Comparison of ENCODE assay signal across 10 mouse cellular contexts in the genomic region with DNA sequence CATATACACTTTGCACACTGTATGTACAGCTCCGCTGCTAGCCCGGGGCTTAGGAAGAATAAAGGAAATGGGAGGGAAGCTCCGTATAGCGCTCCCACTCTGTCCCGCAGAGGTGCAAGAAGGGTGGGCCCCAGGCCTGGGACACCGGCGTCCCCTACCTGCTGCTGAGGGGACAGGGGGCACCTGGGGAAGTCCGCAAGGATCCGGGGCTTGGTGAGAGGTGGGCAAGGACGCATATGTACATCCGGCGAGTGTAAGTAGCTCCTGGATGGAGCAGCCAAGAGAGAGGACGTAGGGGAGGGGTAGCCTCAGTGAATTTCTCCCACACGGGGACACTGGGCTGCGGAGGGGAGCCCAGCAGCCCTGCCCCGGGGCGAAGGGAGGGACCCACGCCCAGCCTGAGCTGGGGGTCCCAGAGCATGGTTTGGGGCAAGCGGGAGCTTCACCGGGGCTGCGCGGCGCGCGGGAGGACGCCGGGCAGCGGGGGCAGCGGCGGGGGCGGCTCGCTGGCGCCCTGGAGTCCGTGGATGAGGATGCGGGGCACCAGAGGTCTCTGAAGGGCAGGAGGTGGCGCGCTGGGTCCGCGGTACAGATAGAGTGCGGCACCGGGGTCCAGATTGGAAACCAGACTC. TPM values are rescaled to one million over a fixed set of nuclear protein-coding genes. Genes with fewer than 3 reads are reported as not detected.
DNase-seq lines count a peak whose midpoint lies in the region; ATAC-seq lines count a peak whose summit lies in the region.
"Had no signal": no experiment of that assay in that cellular context is flagged by ENCODE, and none has a peak within 500 bp of the region (broad histone marks: within the 10 kb centered on the region; RNA-seq: fewer than 3 reads in every experiment).

No protein-coding gene starts in this region.

- H3K4me1 ChIP-seq in kidney, embryonic 15.5 days: peaks cover 29% of the 10 kb centered on the region
- peaks cover 63% of the 10 kb centered on the region for H3K4me1 ChIP-seq in forebrain, embryonic 12.5 days
- peaks cover 13% of the 10 kb centered on the region for H3K4me1 ChIP-seq in intestine, embryonic 15.5 days (replicated peaks)
- H3K4me1 ChIP-seq in neural tube, embryonic 11.5 days (ENCODE audit: control insufficient read depth, insufficient read depth, low read length): peaks cover 28% of the 10 kb centered on the region

- H3K36me3 ChIP-seq in kidney, embryonic 15.5 days: peaks cover 16% of the 10 kb centered on the region
- H3K36me3 ChIP-seq in forebrain, embryonic 12.5 days (replicated peaks): peaks cover 13% of the 10 kb centered on the region
- no peaks in the 10 kb centered on the region for H3K36me3 ChIP-seq in intestine, embryonic 15.5 days
- no peaks in the 10 kb centered on the region for H3K36me3 ChIP-seq in neural tube, embryonic 11.5 days (ENCODE audit: control insufficient read depth, insufficient read depth, low read length)

- no peaks in the 10 kb centered on the region for H3K9me3 ChIP-seq in kidney, embryonic 15.5 days (replicated peaks)
- H3K9me3 ChIP-seq in forebrain, embryonic 12.5 days: no peaks in the 10 kb centered on the region
- H3K9me3 ChIP-seq in intestine, embryonic 15.5 days: no peaks in the 10 kb centered on the region
- no peaks in the 10 kb centered on the region for H3K9me3 ChIP-seq in neural tube, embryonic 11.5 days (ENCODE audit: control insufficient read depth, low read length)

- DNase-seq in kidney, adult 8-10 months: no peak
- no peak for DNase-seq in neural tube, embryonic 11.5 days (ENCODE audit: low spot score)
- no peak for DNase-seq in frontal cortex, postnatal 25 days (ENCODE audit: low spot score in 2 of 2)
- no peak for DNase-seq in right cerebral cortex, postnatal 14 days

- no peak overlapping the region for H3K27ac ChIP-seq in kidney, embryonic 15.5 days
- no peak overlapping the region for H3K27ac ChIP-seq in forebrain, embryonic 12.5 days
- H3K27ac ChIP-seq in intestine, embryonic 15.5 days: no peak overlapping the region
- peak overlapping the region; percentile 44; the same call in 1 of the 2 replicates for H3K27ac ChIP-seq in neural tube, embryonic 11.5 days (ENCODE audit: low read depth, low read length)
- H3K27ac ChIP-seq: liver, embryonic 14.5 days had no signal

- WGBS in kidney, embryonic 15.5 days: under 1% methylated on average over 41 of the region's 41 CpGs
- under 1% methylated on average over 41 of the region's 41 CpGs for WGBS in forebrain, embryonic 12.5 days
- WGBS in intestine, embryonic 15.5 days: 1% methylated on average over 41 of the region's 41 CpGs
- WGBS in neural tube, embryonic 11.5 days: under 1% methylated on average over 41 of the region's 41 CpGs

- H3K27me3 ChIP-seq in kidney, embryonic 15.5 days: peaks cover 86% of the 10 kb centered on the region
- peaks cover 100% of the 10 kb centered on the region for H3K27me3 ChIP-seq in forebrain, embryonic 12.5 days
- H3K27me3 ChIP-seq in intestine, embryonic 15.5 days (replicated peaks): peaks cover 76% of the 10 kb centered on the region
- H3K27me3 ChIP-seq in neural tube, embryonic 11.5 days (ENCODE audit: control insufficient read depth, insufficient read depth, low read length): peaks cover 75% of the 10 kb centered on the region

- 0 out of 2 replicates have a peak, but pooled peaks have one; percentile 22 for ATAC-seq in kidney, embryonic 15.5 days (replicated peaks; ENCODE audit: low FRiP score)
- no peak for ATAC-seq in forebrain, embryonic 12.5 days (ENCODE audit: low FRiP score)
- ATAC-seq in intestine, embryonic 15.5 days: no peak
- no peak for ATAC-seq in neural tube, embryonic 11.5 days (ENCODE audit: insufficient read depth, low FRiP score, low TSS enrichment)
- ATAC-seq: Patski had no signal

- H3K4me3 ChIP-seq in kidney, embryonic 15.5 days (replicated peaks): peak overlapping the region; percentile 31; the same call in 1 of the 2 replicates
- H3K4me3 ChIP-seq in forebrain, embryonic 12.5 days (replicated peaks): peak overlapping the region; percentile 10
- no peak overlapping the region for H3K4me3 ChIP-seq in intestine, embryonic 15.5 days (replicated peaks)
- H3K4me3 ChIP-seq in neural tube, embryonic 11.5 days (ENCODE audit: low read depth, low read length): peak overlapping the region; percentile 19
- H3K4me3 ChIP-seq: myocyte had no signal

- H3K4me2 ChIP-seq in kidney, embryonic 15.5 days: peak overlapping the region; percentile 58
- H3K4me2 ChIP-seq in forebrain, embryonic 12.5 days: peak overlapping the region; percentile 36
- 0 out of 2 replicates have a peak overlapping the region, but pooled peaks have one; percentile 2 for H3K4me2 ChIP-seq in intestine, embryonic 15.5 days (replicated peaks)
- H3K4me2 ChIP-seq in neural tube, embryonic 11.5 days (ENCODE audit: low read depth): peak overlapping the region; percentile 41; the same call in 1 of the 2 replicates

- H3K9ac ChIP-seq in kidney, embryonic 15.5 days: no peak overlapping the region
- no peak overlapping the region for H3K9ac ChIP-seq in forebrain, embryonic 12.5 days
- H3K9ac ChIP-seq in intestine, embryonic 15.5 days: no peak overlapping the region
- H3K9ac ChIP-seq in neural tube, embryonic 11.5 days (ENCODE audit: low read length): peak overlapping the region; percentile 40; the same call in 1 of the 2 replicates
- H3K9ac ChIP-seq: liver, embryonic 14.5 days had no signal

RNA-seq across cellular contexts. Expression of a gene that starts 7.2 kb away (rescaled TPM):
- not detected in 2 replicates for polyA plus RNA-seq in kidney, embryonic 15.5 days (2015; fragmentation: Nextera tagmentation; extraction: Ambion mirVana)
- 4.4 and 5.7 TPM in 2 replicates for polyA plus RNA-seq in forebrain, embryonic 12.5 days (2016; fragmentation: Nextera tagmentation; extraction: Ambion mirVana)
- 0.06 TPM in 1 of 2 replicates, not detected in the other for polyA plus RNA-seq in intestine, embryonic 15.5 days (2015; fragmentation: Nextera tagmentation; extraction: Ambion mirVana)
- polyA plus RNA-seq in neural tube, embryonic 11.5 days (2014; fragmentation: Nextera tagmentation; extraction: Ambion mirVana): 9.2 and 10.2 TPM in 2 replicates
- polyA plus RNA-seq: liver, embryonic 14.5 days had no signal

Comparison
In these comparisons a context has a peak if more than half of its experiments do, and no peak if none do; other contexts are left out.
1. H3K4me2 ChIP-seq: peak in every context shown above with its lines; median percentile 58 in kidney, embryonic 15.5 days; 41 in neural tube, embryonic 11.5 days; 36 in forebrain, embryonic 12.5 days; 2 in intestine, embryonic 15.5 days.